Mouse (Mus musculus): ENCODE measurements around the gene Klrg1.

DNA sequence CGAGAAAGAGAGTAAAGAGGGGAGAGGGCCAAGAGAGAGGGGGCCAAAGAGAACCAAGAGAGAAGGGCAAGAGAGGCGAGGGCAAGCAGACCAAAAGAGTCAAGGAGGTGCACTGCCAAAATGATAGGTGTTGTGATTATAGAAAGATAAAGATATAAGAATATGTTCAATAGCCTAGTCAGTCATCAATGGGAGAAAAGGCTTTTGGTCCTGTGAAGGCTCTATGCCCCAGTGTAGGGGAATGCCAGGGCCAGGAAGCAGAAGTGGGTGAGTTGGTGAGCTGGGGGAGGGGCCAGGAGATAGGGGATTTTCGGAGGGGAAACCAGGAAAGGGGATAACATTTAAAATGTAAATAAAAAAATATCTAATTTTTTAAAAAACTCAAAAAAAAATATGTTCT lies 11.6 kb upstream of the Klrg1 start:
- TF ChIP-seq CTCF (IDR thresholded peaks at IDR 0.05): no peak
- no peak for TF ChIP-seq EP300 (IDR thresholded peaks at IDR 0.05; ENCODE audit: insufficient read depth, low read depth, low read length)
